Mouse (Mus musculus): ENCODE data around the gene Sspn. TPM values are rescaled to one million over a fixed set of nuclear protein-coding genes. Genes with fewer than 3 reads are reported as not detected.
A peak's percentile ranks its signal among the peaks of the same experiment; 100 is the strongest.

The Sspn gene
- 2.6 and 3.1 TPM in 2 replicates for polyA plus RNA-seq (2014; fragmentation: Nextera tagmentation; extraction: Ambion mirVana)

DNA sequence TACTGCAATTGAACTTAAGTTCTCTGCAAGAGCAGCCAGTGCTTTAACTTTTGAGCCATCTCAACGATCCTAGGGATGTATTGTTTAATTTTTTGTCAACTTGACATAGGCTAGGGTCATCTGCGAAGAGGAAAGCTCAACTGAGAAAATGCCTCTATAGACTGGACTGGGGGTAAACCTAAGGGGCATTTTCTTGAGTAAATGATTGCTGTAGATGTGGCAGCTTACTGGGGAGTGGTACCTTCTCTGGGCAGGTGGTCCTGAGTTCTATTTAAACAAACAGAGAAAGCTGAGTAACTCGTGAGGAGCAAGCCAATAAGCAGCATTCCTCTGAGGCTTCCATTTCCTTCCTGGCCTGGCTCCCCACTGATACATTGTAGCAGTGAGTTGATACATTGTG lies at the start of gene Sspn:
TSS of gene Sspn (plus strand) at position 301 of the 400 bp plus-strand sequence.
- ATAC-seq (ENCODE audit: low FRiP score) = no peak
- Histone ChIP-seq H3K9me3 (ENCODE audit: control insufficient read depth, low read length) (no peaks in the 10 kb centered on the region), H3K27ac (ENCODE audit: low read depth, low read length) (no peak within 1 kb of the TSS)

DNA sequence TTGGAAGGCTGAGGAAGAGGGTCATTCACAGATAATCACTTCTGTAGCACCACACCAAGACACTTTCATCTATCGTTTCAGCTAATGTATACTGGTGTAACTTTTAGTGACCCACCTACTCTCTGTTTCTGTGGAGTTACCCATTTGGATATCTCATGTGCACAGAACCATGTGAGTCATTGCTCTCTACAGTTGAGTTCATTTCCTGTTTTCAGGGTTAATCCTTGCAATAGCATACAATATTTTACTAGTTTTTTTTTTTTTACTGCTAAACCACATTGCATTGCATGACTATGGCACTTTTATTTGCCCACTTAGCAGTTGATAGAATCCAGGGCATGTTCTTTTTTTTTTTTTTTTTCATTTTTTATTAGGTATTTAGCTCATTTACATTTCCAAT lies 48.4 kb upstream of the Sspn start:
- Histone ChIP-seq H3K27me3 (ENCODE audit: control insufficient read depth, insufficient read depth, low read length) (no peaks in the 10 kb centered on the region), H3K27ac (ENCODE audit: low read depth, low read length) (no peak overlapping the region), H3K9ac (ENCODE audit: low read length) (no peak overlapping the region), H3K9me3 (ENCODE audit: control insufficient read depth, low read length) (no peaks in the 10 kb centered on the region), H3K4me1 (ENCODE audit: control insufficient read depth, insufficient read depth, low read length) (no peaks in the 10 kb centered on the region), H3K4me3 (ENCODE audit: low read depth, low read length) (no peak overlapping the region), H3K36me3 (ENCODE audit: control insufficient read depth, insufficient read depth, low read length) (no peaks in the 10 kb centered on the region), H3K4me2 (no peak overlapping the region)
- WGBS = 93% methylated on average over 1 of the region's 1 CpGs
- ATAC-seq (ENCODE audit: low FRiP score) (no peak), DNase-seq (ENCODE audit: low spot score, missing footprints) (peak; percentile 21)

More for the DNA sequence above, at the start of gene Sspn:
- peaks cover 7% of the 10 kb centered on the region for H3K4me1 ChIP-seq (ENCODE audit: control insufficient read depth, insufficient read depth, low read length)
- H3K4me3 ChIP-seq (ENCODE audit: low read depth, low read length) = no peak within 1 kb of the TSS
- no peak within 1 kb of the TSS for H3K9ac ChIP-seq (ENCODE audit: low read length)
- no peaks in the 10 kb centered on the region for H3K27me3 ChIP-seq (ENCODE audit: control insufficient read depth, insufficient read depth, low read length)
- H3K4me2 ChIP-seq = no peak within 1 kb of the TSS
- H3K36me3 ChIP-seq (ENCODE audit: control insufficient read depth, insufficient read depth, low read length) = no peaks in the 10 kb centered on the region
- DNase-seq (ENCODE audit: low spot score, missing footprints) = no peak
- 67% methylated on average over 3 of the region's 3 CpGs for WGBS

DNA sequence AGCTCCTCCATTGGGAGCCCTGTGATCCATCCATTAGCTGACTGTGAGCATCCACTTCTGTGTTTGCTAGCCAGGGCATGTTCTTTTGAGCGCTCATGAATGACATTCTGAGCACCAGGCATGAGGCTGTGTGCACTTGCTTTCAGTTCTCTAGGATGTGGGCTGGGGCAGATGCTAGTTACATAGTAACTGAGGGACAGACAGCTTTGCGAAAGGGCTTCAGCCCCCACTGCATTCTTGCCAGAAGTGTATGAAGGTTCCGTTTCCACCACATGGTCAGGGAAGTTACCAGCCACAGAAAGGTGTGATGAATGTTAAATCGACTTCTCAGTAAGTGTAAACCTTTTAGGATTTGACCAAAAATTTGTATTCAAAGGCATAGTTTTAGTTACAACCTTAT lies 47.8 kb upstream of the Sspn start:
- H3K4me1 ChIP-seq (ENCODE audit: control insufficient read depth, insufficient read depth, low read length) = no peaks in the 10 kb centered on the region
- 82% methylated on average over 4 of the region's 4 CpGs for WGBS
- no peaks in the 10 kb centered on the region for H3K27me3 ChIP-seq (ENCODE audit: control insufficient read depth, insufficient read depth, low read length)
- no peak for ATAC-seq (ENCODE audit: low FRiP score)
- H3K4me3 ChIP-seq (ENCODE audit: low read depth, low read length) = no peak overlapping the region
- peak; percentile 14 for DNase-seq (ENCODE audit: low spot score, missing footprints)
- no peak overlapping the region for H3K4me2 ChIP-seq
- H3K27ac ChIP-seq (ENCODE audit: low read depth, low read length) = no peak overlapping the region
- H3K9ac ChIP-seq (ENCODE audit: low read length) = no peak overlapping the region
- H3K9me3 ChIP-seq (ENCODE audit: control insufficient read depth, low read length) = no peaks in the 10 kb centered on the region
- no peaks in the 10 kb centered on the region for H3K36me3 ChIP-seq (ENCODE audit: control insufficient read depth, insufficient read depth, low read length)

DNA sequence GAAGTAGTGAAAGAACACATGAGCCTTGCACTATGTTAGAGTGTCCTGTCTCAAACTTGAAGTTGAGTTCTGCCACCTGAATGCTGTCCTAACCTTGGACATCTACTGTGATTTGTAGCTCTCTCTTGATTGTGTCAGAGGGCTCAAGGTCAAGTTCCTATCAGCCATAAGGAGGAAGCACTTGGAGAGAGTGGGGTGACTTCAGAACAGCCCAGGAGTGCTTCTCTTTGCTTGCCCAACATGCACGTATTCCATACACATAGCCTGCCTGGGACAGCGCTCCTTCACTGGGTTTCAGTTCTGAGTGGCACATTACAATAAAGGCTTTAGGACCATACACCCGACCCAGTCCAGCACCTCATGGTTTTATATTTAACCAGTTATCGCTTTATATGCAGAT lies 46.4 kb upstream of the Sspn start:
- DNase-seq (ENCODE audit: low spot score, missing footprints) = peak; percentile 2
- WGBS = 84% methylated on average over 4 of the region's 4 CpGs
- H3K36me3 ChIP-seq (ENCODE audit: control insufficient read depth, insufficient read depth, low read length) = no peaks in the 10 kb centered on the region
- H3K4me3 ChIP-seq (ENCODE audit: low read depth, low read length) = no peak overlapping the region
- no peak overlapping the region for H3K4me2 ChIP-seq
- H3K27me3 ChIP-seq (ENCODE audit: control insufficient read depth, insufficient read depth, low read length) = no peaks in the 10 kb centered on the region
- no peak overlapping the region for H3K27ac ChIP-seq (ENCODE audit: low read depth, low read length)
- H3K4me1 ChIP-seq (ENCODE audit: control insufficient read depth, insufficient read depth, low read length) = no peaks in the 10 kb centered on the region
- H3K9me3 ChIP-seq (ENCODE audit: control insufficient read depth, low read length) = no peaks in the 10 kb centered on the region
- no peak overlapping the region for H3K9ac ChIP-seq (ENCODE audit: low read length)
- ATAC-seq (ENCODE audit: low FRiP score) = no peak

DNA sequence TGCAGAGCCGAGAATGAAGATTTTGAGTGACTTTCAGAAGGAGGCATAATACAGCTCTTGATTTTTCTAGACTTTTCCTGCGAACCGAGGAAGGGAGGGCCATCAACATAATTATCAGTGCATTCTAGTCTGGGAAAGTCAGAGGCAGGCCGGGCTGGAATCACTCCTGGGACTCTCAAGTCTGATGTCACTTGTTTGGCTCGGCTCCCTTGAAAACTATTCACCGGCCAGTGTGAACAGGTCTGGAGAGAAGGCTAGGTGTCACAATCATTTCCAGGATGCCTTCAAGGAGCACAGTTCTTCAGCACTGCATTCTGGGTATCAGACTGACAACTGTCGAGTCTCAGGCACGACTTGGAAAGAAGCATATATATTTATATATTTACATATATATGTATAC lies 45.2 kb upstream of the Sspn start:
- H3K27ac ChIP-seq (ENCODE audit: low read depth, low read length) = no peak overlapping the region
- WGBS = 84% methylated on average over 8 of the region's 8 CpGs
- no peak overlapping the region for H3K4me3 ChIP-seq (ENCODE audit: low read depth, low read length)
- H3K9ac ChIP-seq (ENCODE audit: low read length) = no peak overlapping the region
- no peak overlapping the region for H3K4me2 ChIP-seq
- H3K36me3 ChIP-seq (ENCODE audit: control insufficient read depth, insufficient read depth, low read length) = no peaks in the 10 kb centered on the region
- ATAC-seq (ENCODE audit: low FRiP score) = no peak
- no peaks in the 10 kb centered on the region for H3K9me3 ChIP-seq (ENCODE audit: control insufficient read depth, low read length)
- H3K4me1 ChIP-seq (ENCODE audit: control insufficient read depth, insufficient read depth, low read length) = no peaks in the 10 kb centered on the region
- DNase-seq (ENCODE audit: low spot score, missing footprints) = peak; percentile 19
- H3K27me3 ChIP-seq (ENCODE audit: control insufficient read depth, insufficient read depth, low read length) = no peaks in the 10 kb centered on the region

DNA sequence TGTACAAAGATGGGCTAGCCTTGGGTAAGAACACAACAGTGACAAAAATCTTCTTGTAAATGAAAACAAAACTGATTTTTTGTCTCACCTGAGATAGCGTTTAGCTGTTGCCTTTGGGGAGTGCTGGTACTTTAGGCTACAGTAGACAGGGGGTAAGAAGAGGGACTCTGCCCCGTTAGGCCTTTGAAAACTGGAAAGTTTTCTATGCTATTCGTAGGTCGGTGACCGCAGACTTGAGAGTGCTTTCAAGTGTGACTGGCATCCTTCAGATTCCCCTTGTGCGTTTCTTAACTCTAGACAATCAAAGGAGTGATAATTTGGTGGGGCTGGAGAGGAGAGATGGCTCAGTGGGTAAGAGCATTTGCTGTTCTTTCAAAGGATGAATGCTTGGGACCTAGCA lies 43.7 kb upstream of the Sspn start:
- H3K27me3 ChIP-seq (ENCODE audit: control insufficient read depth, insufficient read depth, low read length) = no peaks in the 10 kb centered on the region
- ATAC-seq (ENCODE audit: low FRiP score) (no peak), DNase-seq (ENCODE audit: low spot score, missing footprints) (no peak)
- no peaks in the 10 kb centered on the region for H3K9me3 ChIP-seq (ENCODE audit: control insufficient read depth, low read length)
- H3K27ac ChIP-seq (ENCODE audit: low read depth, low read length) = no peak overlapping the region
- 75% methylated on average over 6 of the region's 6 CpGs for WGBS
- H3K9ac ChIP-seq (ENCODE audit: low read length) = no peak overlapping the region
- no peak overlapping the region for H3K4me3 ChIP-seq (ENCODE audit: low read depth, low read length)
- no peaks in the 10 kb centered on the region for H3K4me1 ChIP-seq (ENCODE audit: control insufficient read depth, insufficient read depth, low read length)
- H3K4me2 ChIP-seq = no peak overlapping the region
- H3K36me3 ChIP-seq (ENCODE audit: control insufficient read depth, insufficient read depth, low read length) = no peaks in the 10 kb centered on the region

DNA sequence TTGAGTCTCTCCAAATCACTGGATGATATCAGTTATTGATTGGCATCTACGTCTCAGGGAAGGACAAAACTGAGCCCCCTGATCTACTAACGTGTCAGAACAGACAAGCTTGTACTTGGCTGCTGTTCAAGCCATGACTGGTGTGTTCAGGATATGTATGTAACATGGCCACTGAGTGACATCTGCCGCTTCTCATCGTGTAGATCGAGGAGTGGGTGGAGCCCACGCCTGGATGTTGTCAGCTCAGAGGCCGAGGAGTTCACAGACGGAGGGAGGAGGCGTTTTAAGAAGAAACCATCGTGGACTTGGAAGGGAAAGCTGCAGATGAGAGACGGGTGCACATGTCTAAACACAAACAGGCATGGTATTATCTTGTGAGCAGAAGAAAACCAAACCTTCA lies 39.5 kb upstream of the Sspn start:
- Histone ChIP-seq H3K4me3 (ENCODE audit: low read depth, low read length) (no peak overlapping the region), H3K4me1 (ENCODE audit: control insufficient read depth, insufficient read depth, low read length) (no peaks in the 10 kb centered on the region), H3K27ac (ENCODE audit: low read depth, low read length) (no peak overlapping the region), H3K9me3 (ENCODE audit: control insufficient read depth, low read length) (no peaks in the 10 kb centered on the region), H3K4me2 (no peak overlapping the region), H3K36me3 (ENCODE audit: control insufficient read depth, insufficient read depth, low read length) (no peaks in the 10 kb centered on the region), H3K27me3 (ENCODE audit: control insufficient read depth, insufficient read depth, low read length) (no peaks in the 10 kb centered on the region), H3K9ac (ENCODE audit: low read length) (no peak overlapping the region)
- WGBS = 86% methylated on average over 11 of the region's 11 CpGs
- no peak for DNase-seq (ENCODE audit: low spot score, missing footprints)
- no peak for ATAC-seq (ENCODE audit: low FRiP score)

DNA sequence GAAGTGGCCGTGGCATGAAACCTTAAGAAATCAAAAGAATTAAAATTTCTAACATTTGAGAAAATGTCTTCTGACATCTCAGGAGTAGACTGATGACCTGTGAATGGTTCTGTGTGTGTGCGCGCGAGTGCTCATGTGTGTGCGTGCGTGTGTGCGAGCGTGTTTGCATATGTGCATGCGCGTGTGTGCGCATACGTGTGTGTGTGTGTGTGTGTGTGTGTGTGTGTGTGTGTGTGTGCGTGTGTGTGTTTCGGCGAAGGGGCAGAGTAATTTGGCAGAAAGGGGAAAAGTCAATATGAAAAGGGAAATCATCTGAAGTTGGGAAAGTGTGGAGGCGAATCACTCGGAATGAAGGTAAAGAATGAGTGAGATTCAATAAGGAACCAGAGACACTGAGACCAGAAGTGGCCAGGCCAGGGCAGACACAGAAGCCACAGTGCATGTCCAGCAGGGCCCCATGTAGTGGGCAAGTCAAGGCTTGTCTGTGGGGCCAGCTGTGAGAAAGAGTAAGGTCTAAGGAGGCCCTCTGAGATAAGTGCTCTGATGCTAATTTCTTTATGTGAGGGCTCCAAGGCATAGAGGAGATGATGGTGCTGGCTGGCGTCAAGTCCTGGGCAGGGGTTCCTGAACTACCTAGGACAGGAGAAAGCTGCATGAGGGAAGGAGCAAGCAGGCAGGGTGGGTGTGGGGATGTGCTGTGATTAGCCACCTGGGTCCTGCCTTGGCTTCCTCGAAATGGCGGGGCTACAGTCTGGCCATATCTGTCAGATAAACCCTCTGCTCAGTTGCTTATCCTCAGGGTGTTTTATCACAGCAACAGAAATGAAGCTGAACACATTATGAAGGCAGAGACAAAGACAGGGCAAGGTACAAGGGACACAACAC lies 38.8 kb upstream of the Sspn start:
- Histone ChIP-seq H3K9me3 (ENCODE audit: control insufficient read depth, low read length) (no peaks in the 10 kb centered on the region), H3K9ac (ENCODE audit: low read length) (no peak overlapping the region), H3K36me3 (ENCODE audit: control insufficient read depth, insufficient read depth, low read length) (no peaks in the 10 kb centered on the region), H3K4me3 (ENCODE audit: low read depth, low read length) (no peak overlapping the region), H3K27ac (ENCODE audit: low read depth, low read length) (no peak overlapping the region), H3K4me2 (no peak overlapping the region), H3K4me1 (ENCODE audit: control insufficient read depth, insufficient read depth, low read length) (no peaks in the 10 kb centered on the region), H3K27me3 (ENCODE audit: control insufficient read depth, insufficient read depth, low read length) (no peaks in the 10 kb centered on the region)
- 92% methylated on average over 20 of the region's 20 CpGs for WGBS
- DNase-seq (ENCODE audit: low spot score, missing footprints) (peak; percentile 14), ATAC-seq (ENCODE audit: low FRiP score) (no peak)

DNA sequence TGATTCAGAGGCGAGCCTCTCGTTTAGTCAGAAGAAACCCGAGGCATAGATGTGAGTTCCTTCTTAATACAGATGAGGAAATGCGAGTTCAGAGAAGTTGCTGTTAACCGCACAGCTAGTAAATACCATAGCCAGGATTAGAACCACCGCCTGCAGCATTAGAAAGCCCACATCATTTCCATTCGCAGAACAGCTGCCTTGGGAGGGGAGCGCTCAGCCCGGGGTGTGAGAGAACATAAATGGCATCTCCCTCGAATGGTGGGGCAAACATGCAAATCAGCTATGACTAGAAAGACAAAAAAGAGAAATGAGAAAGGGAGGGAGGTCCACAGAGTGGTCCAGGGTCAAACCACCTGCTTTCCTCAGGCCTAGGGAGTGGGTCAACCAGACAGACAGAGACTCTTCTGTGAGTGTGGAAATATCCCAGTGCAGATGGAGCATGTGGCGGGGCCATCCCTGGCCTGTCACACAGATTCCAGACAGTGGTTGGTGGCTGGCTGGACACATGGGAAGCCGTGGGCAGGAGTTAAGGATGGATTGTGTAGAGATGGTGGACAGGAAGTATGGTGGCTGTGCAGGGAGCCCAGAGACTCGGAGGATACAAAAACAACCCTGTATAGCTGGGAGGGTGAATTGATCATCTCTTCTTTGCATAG lies 37.9 kb upstream of the Sspn start:
- Histone ChIP-seq H3K9me3 (ENCODE audit: control insufficient read depth, low read length) (no peaks in the 10 kb centered on the region), H3K4me3 (ENCODE audit: low read depth, low read length) (no peak overlapping the region), H3K27me3 (ENCODE audit: control insufficient read depth, insufficient read depth, low read length) (no peaks in the 10 kb centered on the region), H3K9ac (ENCODE audit: low read length) (no peak overlapping the region), H3K27ac (ENCODE audit: low read depth, low read length) (no peak overlapping the region), H3K36me3 (ENCODE audit: control insufficient read depth, insufficient read depth, low read length) (no peaks in the 10 kb centered on the region), H3K4me1 (ENCODE audit: control insufficient read depth, insufficient read depth, low read length) (no peaks in the 10 kb centered on the region), H3K4me2 (no peak overlapping the region)
- no peak for ATAC-seq (ENCODE audit: low FRiP score)
- peak; percentile 75 for DNase-seq (ENCODE audit: low spot score, missing footprints)
- WGBS = 82% methylated on average over 13 of the region's 13 CpGs
